Mouse (Mus musculus) olfactory bulb, adult 2 months (tissue): ENCODE measurements around the gene Sept4.

Source experiments
- CTCF ChIP-seq: fragments of 200-500 bp; IDR thresholded peaks from 2 replicates; pipeline ENCODE4 v1.5.1; 2012; ENCODE audit warnings: low read depth, mild to moderate bottlenecking, low read length, moderate library complexity; ENCODE audit not compliant: insufficient read depth
- POLR2A ChIP-seq: fragments of 200-500 bp; IDR thresholded peaks from 2 replicates; pipeline ENCODE4 v1.6.1; 2012; ENCODE audit warnings: mild to moderate bottlenecking, low read depth, low read length, moderate library complexity; ENCODE audit not compliant: insufficient read depth

DNA sequence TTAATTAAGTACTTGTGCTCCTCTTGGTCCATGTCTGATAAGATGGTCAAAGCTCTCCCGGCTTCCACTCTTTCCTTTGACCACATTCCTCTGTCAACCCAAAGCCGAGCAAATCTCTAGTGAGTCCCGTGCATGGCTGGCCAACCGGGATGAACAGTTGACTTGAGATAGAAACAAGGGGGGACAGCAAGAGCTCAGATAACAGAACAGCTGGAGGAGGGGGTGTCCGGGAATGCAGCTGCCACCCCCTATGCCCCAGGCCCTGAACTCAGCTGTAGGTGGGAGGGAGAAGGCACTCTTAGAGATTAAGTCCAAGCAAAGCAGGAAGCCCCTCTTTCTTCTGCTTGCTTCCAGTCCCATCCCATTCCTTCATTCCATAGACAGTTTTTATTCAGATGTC, 2.0 kb downstream of the Sept4 start:
- TF ChIP-seq POLR2A = no peak
- TF ChIP-seq CTCF = no peak
